Mouse (Mus musculus) CH12.LX (cell line): ENCODE results near the gene Dnah5. TPM values are rescaled to one million over a fixed set of nuclear protein-coding genes. Genes with fewer than 3 reads are reported as not detected.

Experiments
- DNase-seq: peaks from one replicate; pipeline ENCODE4 v3.0.0-alpha.2; 2013; ENCODE audit errors: extremely low read depth
- H3K27ac ChIP-seq: 2 replicates; pipeline ENCODE4 v1.5.1; 2012; ENCODE audit warnings: low read depth, mild to moderate bottlenecking, control low read depth, moderate library complexity; ENCODE audit not compliant: insufficient read depth
- H3K27me3 ChIP-seq: replicated peaks from 2 replicates; pipeline ENCODE3; 2012; ENCODE audit warnings: inconsistent platforms
- H3K36me3 ChIP-seq, 2 experiments: replicated peaks in 1 of 2; 2 replicates each; pipeline versions ENCODE3 to v1.6.1; 2012; ENCODE audit warnings: inconsistent platforms in 1 of 2, low read length in 1 of 2, mild to moderate bottlenecking in 1 of 2, mixed read lengths in 1 of 2, moderate library complexity in 1 of 2; ENCODE audit not compliant: control insufficient read depth in 1 of 2, insufficient read depth in 1 of 2
- H3K4me1 ChIP-seq, 2 experiments: 2 replicates each; pipeline ENCODE4 v1.6.1; 2012; ENCODE audit warnings: inconsistent platforms in 1 of 2, moderate library complexity in 1 of 2; ENCODE audit not compliant: insufficient read depth in 2 of 2, control insufficient read depth in 1 of 2
- H3K4me2 ChIP-seq: 2 replicates; pipeline ENCODE4 v1.6.1; 2012; ENCODE audit warnings: low read depth, mild to moderate bottlenecking, control low read depth; ENCODE audit not compliant: poor library complexity, insufficient read depth, severe bottlenecking
- H3K4me3 ChIP-seq, 3 experiments: fragments of 150-350 bp in 1 of 3; sonication (generic) in 1 of 3; replicated peaks in 1 of 3; 2 replicates each; pipeline versions ENCODE3 to v1.5.1; 2011 to 2012; ENCODE audit warnings: low read depth in 2 of 3, low read length in 2 of 3, mild to moderate bottlenecking in 2 of 3, moderate library complexity in 2 of 3, control low read depth in 1 of 3, improper control_type of control experiment in 1 of 3, inconsistent platforms in 1 of 3, mixed read lengths in 1 of 3; ENCODE audit not compliant: poor library complexity in 1 of 3
- H3K79me2 ChIP-seq: replicated peaks from 2 replicates; pipeline ENCODE4 v1.6.1; 2012; ENCODE audit warnings: mild to moderate bottlenecking, moderate library complexity; ENCODE audit not compliant: control insufficient read depth, poor library complexity, insufficient read depth, severe bottlenecking; ENCODE audit errors: extremely low read depth
- H3K9ac ChIP-seq: 2 replicates; pipeline ENCODE4 v1.6.1; 2012; ENCODE audit warnings: low read depth, mild to moderate bottlenecking, control low read depth, moderate library complexity; ENCODE audit not compliant: insufficient read depth
- H3K9me3 ChIP-seq: replicated peaks from 2 replicates; pipeline ENCODE3; 2012; ENCODE audit warnings: low read length, inconsistent platforms, mixed read lengths
- CHD1 ChIP-seq: IDR thresholded peaks from 2 replicates; pipeline ENCODE4 v1.6.1; 2012; ENCODE audit warnings: low read depth, low read length, improper control_type of control experiment, inconsistent platforms
- CHD2 ChIP-seq: IDR thresholded peaks from 2 replicates; pipeline ENCODE4 v1.6.1; 2011; ENCODE audit warnings: low read length, improper control_type of control experiment
- CTCF ChIP-seq, 2 experiments: IDR thresholded peaks in 1 of 2; conservative IDR thresholded peaks in 1 of 2; 2 replicates each; pipeline ENCODE4 v1.5.1; 2011 to 2012; ENCODE audit warnings: low read depth in 2 of 2, low read length in 2 of 2, improper control_type of control experiment in 1 of 2, inconsistent platforms in 1 of 2, mild to moderate bottlenecking in 1 of 2, moderate library complexity in 1 of 2
- E2F4 ChIP-seq: IDR thresholded peaks from 2 replicates; pipeline ENCODE4 v1.6.1; 2011; ENCODE audit warnings: low read depth, low read length, improper control_type of control experiment; ENCODE audit not compliant: insufficient replicate concordance
- ELF1 ChIP-seq: IDR thresholded peaks from 2 replicates; pipeline ENCODE4 v1.6.1; 2014; ENCODE audit warnings: low read depth, mild to moderate bottlenecking, inconsistent platforms, low read length, improper control_type of control experiment
- EP300 ChIP-seq: IDR thresholded peaks from 2 replicates; pipeline ENCODE4 v1.6.1; 2011; ENCODE audit warnings: low read length, improper control_type of control experiment
- ETS1 ChIP-seq: conservative IDR thresholded peaks from 2 replicates; pipeline ENCODE4 v1.6.1; 2012; ENCODE audit warnings: low read depth, mild to moderate bottlenecking, inconsistent platforms, low read length, improper control_type of control experiment, moderate library complexity
- HCFC1 ChIP-seq: IDR thresholded peaks from 2 replicates; pipeline ENCODE4 v1.6.1; 2012; ENCODE audit warnings: low read depth, mild to moderate bottlenecking, inconsistent platforms, low read length, improper control_type of control experiment
- IRF4 ChIP-seq: IDR thresholded peaks from 2 replicates; pipeline ENCODE4 v1.6.1; 2014; ENCODE audit warnings: low read depth, mild to moderate bottlenecking, inconsistent platforms, low read length, improper control_type of control experiment
- JUND ChIP-seq: conservative IDR thresholded peaks from 2 replicates; pipeline ENCODE4 v1.6.1; 2011; ENCODE audit warnings: low read depth, low read length, improper control_type of control experiment
- MAFK ChIP-seq: IDR thresholded peaks from 2 replicates; pipeline ENCODE4 v1.6.1; 2011; ENCODE audit warnings: low read length, improper control_type of control experiment; ENCODE audit not compliant: insufficient replicate concordance
- MAX ChIP-seq: IDR thresholded peaks from 2 replicates; pipeline ENCODE4 v1.6.1; 2011; ENCODE audit warnings: low read length, improper control_type of control experiment
- MXI1 ChIP-seq: IDR thresholded peaks from 2 replicates; pipeline ENCODE4 v1.6.1; 2011; ENCODE audit warnings: mild to moderate bottlenecking, low read depth, low read length, improper control_type of control experiment
- MYC ChIP-seq: IDR thresholded peaks from 2 replicates; pipeline ENCODE4 v1.6.1; 2011; ENCODE audit warnings: low read depth, mild to moderate bottlenecking, improper control_type of control experiment, low read length
- NRF1 ChIP-seq: IDR thresholded peaks from 2 replicates; pipeline ENCODE4 v1.6.1; 2014; ENCODE audit warnings: low read depth, mild to moderate bottlenecking, inconsistent platforms, low read length, improper control_type of control experiment, moderate library complexity
- POLR2A ChIP-seq: IDR thresholded peaks from 2 replicates; pipeline ENCODE4 v1.6.1; 2011; ENCODE audit warnings: low read depth, mild to moderate bottlenecking, improper control_type of control experiment, low read length
- POLR2AphosphoS2 ChIP-seq: IDR thresholded peaks from 2 replicates; pipeline ENCODE4 v1.6.1; 2011; ENCODE audit warnings: low read depth, low read length, improper control_type of control experiment
- SIN3A ChIP-seq: IDR thresholded peaks from 2 replicates; pipeline ENCODE4 v1.6.1; 2012; ENCODE audit warnings: low read length, improper control_type of control experiment, inconsistent platforms
- SMC3 ChIP-seq: IDR thresholded peaks from 2 replicates; pipeline ENCODE4 v1.6.1; 2011; ENCODE audit warnings: low read depth, low read length, improper control_type of control experiment
- TBP ChIP-seq: conservative IDR thresholded peaks from 2 replicates; pipeline ENCODE4 v1.6.1; 2011; ENCODE audit warnings: low read depth, low read length, improper control_type of control experiment
- TCF12 ChIP-seq: IDR thresholded peaks from 2 replicates; pipeline ENCODE4 v1.6.1; 2014; ENCODE audit warnings: low read depth, mild to moderate bottlenecking, inconsistent platforms, low read length, improper control_type of control experiment
- UBTF ChIP-seq: IDR thresholded peaks from 2 replicates; pipeline ENCODE4 v1.6.1; 2012; ENCODE audit warnings: low read depth, mild to moderate bottlenecking, inconsistent platforms, low read length, improper control_type of control experiment, moderate library complexity
- USF1 ChIP-seq: IDR thresholded peaks from 2 replicates; pipeline ENCODE4 v1.6.1; 2014; ENCODE audit warnings: low read depth, mild to moderate bottlenecking, inconsistent platforms, low read length, improper control_type of control experiment
- ZKSCAN1 ChIP-seq: IDR thresholded peaks from 2 replicates; pipeline ENCODE4 v1.6.1; 2012; ENCODE audit warnings: low read depth, inconsistent platforms, low read length, improper control_type of control experiment, borderline replicate concordance
- dilution Hi-C: fragments of 300-500 bp; cut with MboI; formaldehyde crosslinking; loops from 2 replicates; pipeline ENCODE4 v1.14.3; 2020; ENCODE audit warnings: low sequenced_read_pairs; ENCODE audit not compliant: extremely low pct_unique_long_range_greater_than_20kb, extremely low pct_ligation_motif_present
- in situ Hi-C: fragments of 300-500 bp; cut with MboI; formaldehyde crosslinking; loops from 3 replicates; pipeline ENCODE4 v1.14.3; 2019; ENCODE audit warnings: low sequenced_read_pairs, low pct_ligation_motif_present, low pct_unique_long_range_greater_than_20kb, mixed read lengths
- polyA plus RNA-seq: library from polyadenylated mRNA; unstranded; fragments of >175 nt; gene quantifications from 2 replicates; pipeline ENCODE4 v1.2.1, GENCODE M21; 2012; ENCODE audit warnings: low read depth; ENCODE audit not compliant: insufficient read length
- total RNA-seq, 2 experiments: library from RNA; depleted of rRNA; stranded (reverse); fragments of 300-350 nt in 1 of 2; fragments of >200 nt in 1 of 2; gene quantifications; 2 replicates each; pipeline ENCODE4 v1.2.3; 2012 to 2014

Gene Dnah5
- total and polyA plus RNA-seq, 3 experiments, result under 0.01 to 0.01 TPM; not detected in 1

GRCm38 (mm10) chr15:28371506-28371905 is 168.0 kb downstream of the Dnah5 start:
- Histone ChIP-seq H3K9ac (no peak overlapping the region), H3K9me3 (peaks cover 45% of the 10 kb centered on the region), H3K79me2 (no peaks in the 10 kb centered on the region), H3K27me3 (no peaks in the 10 kb centered on the region), H3K36me3 (no peaks in the 10 kb centered on the region), H3K4me3 (no peak overlapping the region), H3K27ac (no peak overlapping the region), H3K4me2 (no peak overlapping the region), H3K4me1 (no peaks in the 10 kb centered on the region)
- no peak for DNase-seq
- dilution Hi-C loops, result no loop called here
- in situ Hi-C loops, result no loop called here
- TF ChIP-seq ELF1 (no peak), JUND (no peak), CTCF (conservative IDR thresholded peaks at IDR 0.05 in 1 of 2, IDR thresholded peaks at IDR 0.05 in 1 of 2; ENCODE audit: low read depth in 2 of 2, low read length in 2 of 2) (no peak), POLR2AphosphoS2 (no peak), POLR2A (no peak), HCFC1 (no peak), UBTF (no peak), CHD2 (no peak), MXI1 (no peak), CHD1 (no peak), E2F4 (no peak), MAX (no peak), ETS1 (no peak), SIN3A (no peak), TBP (no peak), TCF12 (no peak), ZKSCAN1 (no peak), EP300 (no peak), SMC3 (no peak)

DNA sequence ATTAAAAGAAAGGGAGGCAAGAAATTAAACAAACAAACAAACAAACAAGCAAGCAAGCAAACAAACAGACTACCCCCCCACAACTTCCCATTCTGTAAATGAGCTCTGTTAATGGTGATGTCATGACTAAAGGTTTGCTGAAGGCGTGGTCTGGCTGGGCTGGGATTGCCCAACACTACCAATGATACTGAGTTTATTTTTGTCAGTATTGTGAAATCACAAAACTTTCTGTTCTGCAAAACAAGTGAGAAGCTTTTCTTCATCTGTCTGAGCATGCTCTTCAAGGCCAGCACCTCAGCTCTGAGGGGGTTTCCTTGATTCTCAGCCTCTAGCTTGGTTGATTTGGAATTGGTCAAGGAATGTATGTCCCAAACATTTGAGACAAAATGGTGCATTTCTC is 170.8 kb downstream of the Dnah5 start:
- H3K36me3 ChIP-seq, result no peaks in the 10 kb centered on the region
- no peak overlapping the region for H3K9ac ChIP-seq
- no peaks in the 10 kb centered on the region for H3K27me3 ChIP-seq
- no peak overlapping the region for H3K4me3 ChIP-seq
- dilution Hi-C loops, result no loop called here
- no peak overlapping the region for H3K4me2 ChIP-seq
- no peaks in the 10 kb centered on the region for H3K79me2 ChIP-seq
- in situ Hi-C loops, result no loop called here
- no peak overlapping the region for H3K27ac ChIP-seq
- DNase-seq, result no peak
- no peak for TF ChIP-seq IRF4
- TF ChIP-seq JUND, result no peak
- TF ChIP-seq NRF1, result no peak
- TF ChIP-seq E2F4, result no peak
- no peak for TF ChIP-seq POLR2AphosphoS2
- TF ChIP-seq MAX, result no peak
- TF ChIP-seq MAFK, result no peak
- no peak for TF ChIP-seq TBP
- TF ChIP-seq CHD2, result no peak
- TF ChIP-seq POLR2A, result no peak
- TF ChIP-seq ETS1, result no peak
- no peak for TF ChIP-seq USF1
- TF ChIP-seq MYC, result no peak
- TF ChIP-seq CTCF (conservative IDR thresholded peaks at IDR 0.05 in 1 of 2, IDR thresholded peaks at IDR 0.05 in 1 of 2; ENCODE audit: low read depth in 2 of 2, low read length in 2 of 2), result no peak
- peaks cover 57% of the 10 kb centered on the region for H3K9me3 ChIP-seq
- no peaks in the 10 kb centered on the region for H3K4me1 ChIP-seq
